Mouse (Mus musculus) limb, embryonic 11.5 days (tissue): ENCODE measurements at regions not wholly inside any gene's neighbourhood (a gene's known extent, or its start where the extent isn't known, plus 50 kb on each side); places are given as distances from the start of the nearest gene placed in this dataset.
A peak's percentile ranks its signal among the peaks of the same experiment; 100 is the strongest.

ENCODE experiments used
- ATAC-seq: fragments of 200-750 bp; cut with Nextera tagmentation; 2 replicates; pipeline ENCODE4 v1.8.0; 2017; ENCODE audit warnings: low read depth; ENCODE audit not compliant: insufficient number of reproducible peaks, low FRiP score, low TSS enrichment
- DNase-seq: peaks from one replicate; pipeline ENCODE4 v3.0.0-alpha.2; 2015; ENCODE audit warnings: low spot score
- H3K27ac ChIP-seq: fragments of 300-500 bp; sonication (generic); replicated peaks from 2 replicates; pipeline ENCODE4 v1.5.1; 2014; ENCODE audit warnings: low read depth, mild to moderate bottlenecking, low read length
- H3K27me3 ChIP-seq: fragments of 300-500 bp; sonication (generic); 2 replicates; pipeline ENCODE4 v1.6.1; 2014; ENCODE audit warnings: mild to moderate bottlenecking, low read length, mixed read lengths; ENCODE audit not compliant: control insufficient read depth, insufficient read depth
- H3K36me3 ChIP-seq: fragments of 300-500 bp; sonication (generic); 2 replicates; pipeline ENCODE4 v1.6.1; 2014; ENCODE audit warnings: mild to moderate bottlenecking, low read length, moderate library complexity, mixed read lengths; ENCODE audit not compliant: control insufficient read depth, insufficient read depth
- H3K4me1 ChIP-seq: fragments of 300-500 bp; sonication (generic); 2 replicates; pipeline ENCODE4 v1.6.1; 2014; ENCODE audit warnings: low read length, mixed read lengths; ENCODE audit not compliant: control insufficient read depth, insufficient read depth
- H3K4me2 ChIP-seq: fragments of 300-500 bp; sonication (generic); 2 replicates; pipeline ENCODE4 v1.6.1; 2014; ENCODE audit warnings: low read depth, mild to moderate bottlenecking, moderate library complexity; ENCODE audit not compliant: severe bottlenecking
- H3K4me3 ChIP-seq: fragments of 300-500 bp; sonication (generic); 2 replicates; pipeline ENCODE4 v1.5.1; 2014; ENCODE audit warnings: low read depth, low read length
- H3K9ac ChIP-seq: fragments of 300-500 bp; sonication (generic); 2 replicates; pipeline ENCODE4 v1.6.1; 2014; ENCODE audit warnings: mild to moderate bottlenecking, low read length
- H3K9me3 ChIP-seq: fragments of 300-500 bp; sonication (generic); 2 replicates; pipeline ENCODE4 v1.6.1; 2016; ENCODE audit warnings: low read length; ENCODE audit not compliant: control insufficient read depth
- WGBS: fragments of 180-500 bp; shearing (Covaris S2); extraction: QIAGEN DNeasy Blood & Tissue Kit; methylation state at CpG from one replicate; pipeline ENCODE4 v1.1.7; 2014; 5-methylcytosine and 5-hydroxymethylcytosine counted together

DNA sequence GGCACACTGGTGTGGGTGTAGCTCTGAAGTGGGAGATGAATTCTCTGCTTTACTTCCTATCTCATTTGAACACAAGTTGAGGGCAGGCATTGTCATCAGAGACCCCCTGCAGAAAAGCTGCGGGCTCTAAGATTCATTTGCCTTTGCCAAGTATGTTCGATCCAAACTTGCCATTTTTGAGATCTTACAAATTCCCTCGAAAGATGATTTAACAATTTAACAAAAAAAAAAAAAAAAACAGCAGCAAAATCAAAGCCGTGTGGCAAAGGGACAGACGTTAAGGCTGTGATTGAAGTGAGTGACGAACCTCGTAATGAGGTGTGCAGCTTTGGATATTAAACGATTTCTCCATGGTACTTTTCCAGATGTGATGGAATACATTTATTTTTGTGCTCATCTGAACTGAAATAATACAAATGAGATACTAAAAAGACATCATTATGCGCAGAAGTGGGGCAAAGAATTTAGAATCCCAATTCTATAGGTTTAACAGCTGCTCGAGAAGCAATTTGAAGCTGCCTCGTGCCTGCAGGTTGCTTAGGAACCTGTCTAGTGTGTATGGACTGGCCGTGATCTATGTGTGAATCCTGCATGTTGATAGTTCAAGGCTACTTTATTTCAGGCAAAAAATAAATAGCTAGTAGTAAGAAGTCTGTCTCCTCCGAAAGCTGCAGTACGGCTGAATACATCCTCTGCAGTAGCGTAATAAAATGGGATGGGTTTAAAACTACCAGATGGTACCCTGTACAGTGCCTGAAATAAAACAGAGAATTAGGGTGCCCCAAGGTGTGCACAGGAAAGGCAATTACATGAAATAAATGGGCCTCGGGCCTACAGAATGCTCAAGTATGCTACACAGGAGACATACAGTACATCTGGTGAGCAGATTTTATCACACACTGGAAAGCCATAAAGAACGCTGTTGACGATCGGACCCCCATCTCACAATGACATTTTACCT is 393.0 kb upstream of the Hnrnpa3 start:
- WGBS = 59% methylated on average over 19 of the region's 19 CpGs
- Histone ChIP-seq H3K4me1 (peaks cover 9% of the 10 kb centered on the region; the same call in 1 of the 2 replicates), H3K9ac (no peak overlapping the region), H3K4me2 (no peak overlapping the region), H3K27me3 (no peaks in the 10 kb centered on the region), H3K4me3 (no peak overlapping the region), H3K36me3 (no peaks in the 10 kb centered on the region), H3K27ac (no peak overlapping the region), H3K9me3 (no peaks in the 10 kb centered on the region)
- DNase-seq (no peak), ATAC-seq (no peak)

DNA sequence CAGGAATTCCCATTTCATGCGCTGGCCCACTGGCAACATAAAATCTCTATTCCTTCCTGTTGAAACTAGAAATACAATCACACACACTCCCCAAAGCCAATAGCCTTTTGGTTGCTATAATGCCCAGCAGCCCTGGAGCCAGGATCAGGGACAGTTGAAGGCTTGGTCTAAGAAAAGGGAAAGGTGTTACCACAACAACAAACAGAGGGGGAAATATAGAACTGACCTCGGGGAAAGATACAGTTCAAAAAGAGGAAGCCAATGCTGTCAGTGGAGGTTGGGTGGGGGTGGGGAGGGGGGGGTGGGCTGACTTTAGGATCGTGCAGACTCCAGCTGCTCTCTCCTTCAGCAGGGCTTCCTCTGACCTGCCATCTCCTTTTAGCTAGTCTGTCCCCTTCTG is 391.1 kb upstream of the Hnrnpa3 start:
- Histone ChIP-seq H3K4me2 (no peak overlapping the region), H3K4me1 (peaks cover 9% of the 10 kb centered on the region; the same call in 1 of the 2 replicates), H3K9me3 (no peaks in the 10 kb centered on the region), H3K27me3 (no peaks in the 10 kb centered on the region), H3K9ac (no peak overlapping the region), H3K4me3 (no peak overlapping the region), H3K27ac (no peak overlapping the region), H3K36me3 (no peaks in the 10 kb centered on the region)
- DNase-seq (no peak), ATAC-seq (no peak)
- 78% methylated on average over 3 of the region's 3 CpGs for WGBS

DNA sequence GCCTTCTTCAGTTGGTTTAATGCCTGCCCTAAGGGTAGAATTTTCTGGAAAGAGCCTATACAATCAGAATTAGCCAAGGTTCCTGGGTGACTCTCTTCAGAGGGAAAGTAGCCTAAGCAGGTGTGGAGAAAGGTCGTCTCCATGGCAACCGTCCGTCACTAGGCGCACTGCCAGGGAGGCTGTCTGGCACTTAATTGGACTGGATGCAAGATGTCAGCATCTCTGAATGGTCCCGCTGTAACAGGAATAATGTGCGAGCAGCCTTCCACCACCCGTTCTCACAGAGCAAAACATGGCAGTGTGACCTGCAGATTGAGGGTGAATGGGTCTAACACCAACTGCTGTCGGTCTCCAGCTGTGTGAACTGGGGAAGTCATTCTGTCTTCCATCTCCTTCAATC is 389.6 kb upstream of the Hnrnpa3 start:
- Histone ChIP-seq H3K4me2 (no peak overlapping the region), H3K27me3 (no peaks in the 10 kb centered on the region), H3K4me1 (peaks cover 9% of the 10 kb centered on the region; the same call in 1 of the 2 replicates), H3K9ac (no peak overlapping the region), H3K27ac (no peak overlapping the region; the same call in 1 of the 2 replicates), H3K9me3 (no peaks in the 10 kb centered on the region), H3K36me3 (no peaks in the 10 kb centered on the region), H3K4me3 (no peak overlapping the region)
- DNase-seq (peak; percentile 74), ATAC-seq (no peak)
- 36% methylated on average over 8 of the region's 8 CpGs for WGBS

DNA sequence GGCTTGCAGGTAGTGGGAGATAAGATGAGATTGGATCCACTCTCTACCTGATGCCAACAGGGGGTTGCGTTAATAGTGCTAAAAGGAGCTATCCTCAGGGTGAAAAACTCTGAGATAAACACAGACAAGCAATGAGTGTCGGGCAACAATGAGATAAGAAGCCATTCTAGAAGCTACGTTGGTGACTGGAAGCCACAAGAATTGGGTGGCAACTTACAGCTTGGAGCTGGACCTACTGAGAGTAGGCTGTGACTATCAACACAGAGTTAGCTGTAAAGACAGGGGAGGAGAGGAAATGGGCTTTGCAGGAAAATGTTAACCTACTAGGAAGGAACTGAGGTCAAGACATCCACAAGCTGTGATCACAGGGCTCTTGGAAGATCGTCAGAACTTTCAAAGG is 388.9 kb upstream of the Hnrnpa3 start:
- Histone ChIP-seq H3K27me3 (no peaks in the 10 kb centered on the region), H3K36me3 (no peaks in the 10 kb centered on the region), H3K9me3 (no peaks in the 10 kb centered on the region), H3K9ac (no peak overlapping the region), H3K27ac (no peak overlapping the region), H3K4me3 (no peak overlapping the region), H3K4me2 (no peak overlapping the region), H3K4me1 (peaks cover 9% of the 10 kb centered on the region; the same call in 1 of the 2 replicates)
- ATAC-seq (no peak), DNase-seq (no peak)
- WGBS = 76% methylated on average over 4 of the region's 4 CpGs

DNA sequence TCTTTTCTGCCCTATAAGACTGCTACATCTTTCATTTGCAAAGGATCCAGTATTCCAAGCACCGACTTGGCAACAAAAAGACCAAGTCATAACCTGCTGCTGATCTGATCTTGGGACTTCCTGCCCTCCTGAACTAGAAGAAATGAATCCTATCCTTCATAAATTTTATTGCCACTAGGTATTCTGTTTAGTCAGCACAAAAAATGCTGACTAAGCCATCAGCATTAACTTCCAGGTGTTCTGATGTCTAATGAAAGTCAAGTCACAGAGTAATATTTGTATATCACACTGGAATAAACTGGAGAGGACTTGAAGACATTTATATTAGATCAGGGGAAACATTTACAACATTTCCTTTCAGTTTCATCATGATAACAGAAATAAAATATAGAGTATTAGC is 371.2 kb upstream of the Hnrnpa3 start:
- 100% methylated on average over 1 of the region's 1 CpGs for WGBS
- Histone ChIP-seq H3K36me3 (no peaks in the 10 kb centered on the region), H3K4me1 (no peaks in the 10 kb centered on the region), H3K27ac (no peak overlapping the region), H3K9ac (no peak overlapping the region), H3K4me3 (no peak overlapping the region), H3K9me3 (no peaks in the 10 kb centered on the region), H3K4me2 (no peak overlapping the region), H3K27me3 (no peaks in the 10 kb centered on the region)
- ATAC-seq (no peak), DNase-seq (no peak)

DNA sequence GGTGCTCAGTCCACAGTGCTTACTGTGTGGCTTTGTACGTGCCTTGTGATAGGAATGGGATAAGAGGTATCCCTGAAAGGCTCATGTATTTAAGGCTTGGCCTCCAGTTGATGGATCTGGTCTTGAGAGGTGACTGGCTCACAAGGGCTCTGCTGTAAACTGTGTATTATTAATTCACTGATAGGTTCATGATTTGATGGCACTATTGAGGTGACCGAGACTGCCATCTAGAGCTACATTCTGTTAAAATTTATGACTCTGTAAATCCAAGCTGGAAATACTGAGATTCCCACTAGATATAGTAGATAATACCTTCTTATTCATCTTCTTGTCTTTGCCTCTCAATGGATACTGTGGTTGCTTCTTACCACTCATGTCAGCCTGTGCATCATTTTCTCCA is 367.4 kb upstream of the Hnrnpa3 start:
- Histone ChIP-seq H3K36me3 (no peaks in the 10 kb centered on the region), H3K4me1 (no peaks in the 10 kb centered on the region), H3K9ac (no peak overlapping the region), H3K9me3 (no peaks in the 10 kb centered on the region), H3K4me3 (no peak overlapping the region), H3K27me3 (no peaks in the 10 kb centered on the region), H3K27ac (no peak overlapping the region), H3K4me2 (no peak overlapping the region)
- ATAC-seq = no peak
- 86% methylated on average over 2 of the region's 2 CpGs for WGBS
- DNase-seq = no peak

DNA sequence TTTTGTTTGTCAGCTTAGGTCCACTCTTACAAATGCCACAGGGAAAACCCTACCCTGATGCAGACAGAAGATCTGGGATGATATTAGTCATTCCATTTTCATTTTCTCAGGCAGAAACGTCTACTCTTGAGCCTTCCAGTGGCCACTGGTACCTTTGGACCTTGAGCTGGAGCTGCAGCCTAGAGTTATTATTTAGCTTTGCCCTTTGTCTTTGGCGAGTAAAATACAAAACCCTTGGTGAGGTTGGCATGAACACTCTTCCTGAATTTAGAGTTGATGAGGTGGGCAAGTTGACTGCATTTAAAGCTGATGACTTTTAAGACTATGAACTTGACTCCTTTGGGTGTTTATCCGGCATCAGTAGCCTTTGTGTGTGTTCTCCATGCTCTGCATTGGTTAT is 352.2 kb upstream of the Hnrnpa3 start:
- no peak for ATAC-seq
- Histone ChIP-seq H3K27ac (no peak overlapping the region), H3K27me3 (no peaks in the 10 kb centered on the region), H3K36me3 (no peaks in the 10 kb centered on the region), H3K9ac (no peak overlapping the region), H3K4me3 (no peak overlapping the region), H3K9me3 (no peaks in the 10 kb centered on the region), H3K4me2 (no peak overlapping the region), H3K4me1 (no peaks in the 10 kb centered on the region; the same call in 1 of the 2 replicates)
- no peak for DNase-seq
- 87% methylated on average over 3 of the region's 3 CpGs for WGBS

DNA sequence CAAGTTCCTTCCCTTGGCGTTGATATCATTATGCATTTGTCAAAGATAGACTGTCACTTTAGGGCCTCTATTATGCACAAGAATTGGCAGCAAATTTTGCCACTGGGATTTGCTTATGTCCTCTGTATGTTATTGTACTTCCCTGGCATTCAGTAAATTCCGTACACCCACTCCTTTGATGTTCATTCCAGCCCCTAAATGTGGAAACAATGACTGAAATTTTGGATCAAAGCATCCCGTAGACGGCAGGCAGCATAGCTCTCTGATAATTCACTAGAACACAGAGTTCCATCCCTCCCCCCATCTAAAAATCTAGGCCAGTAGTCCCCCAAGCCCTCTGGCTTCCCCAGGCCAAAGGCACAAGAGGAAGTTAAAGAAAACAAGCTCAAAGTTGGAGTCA is 347.9 kb upstream of the Hnrnpa3 start:
- ATAC-seq = no peak
- Histone ChIP-seq H3K9ac (no peak overlapping the region), H3K4me2 (no peak overlapping the region), H3K27ac (no peak overlapping the region), H3K27me3 (no peaks in the 10 kb centered on the region), H3K4me1 (peaks cover 14% of the 10 kb centered on the region), H3K4me3 (no peak overlapping the region), H3K36me3 (no peaks in the 10 kb centered on the region), H3K9me3 (no peaks in the 10 kb centered on the region)
- 48% methylated on average over 4 of the region's 4 CpGs for WGBS
- DNase-seq = no peak
